Mouse (Mus musculus) ES-E14 (cell line): ENCODE results near the gene Wdr77. TPM values are rescaled to one million over a fixed set of nuclear protein-coding genes. Genes with fewer than 3 reads are reported as not detected.

ENCODE experiments used
- DNase-seq: peaks from one replicate; pipeline ENCODE4 v3.0.0-alpha.2; 2013; ENCODE audit warnings: low read depth, low spot score
- H3K27ac ChIP-seq: 2 replicates; pipeline ENCODE4 v1.5.1; 2012; ENCODE audit warnings: low read depth, mild to moderate bottlenecking, low read length, moderate library complexity, mixed read lengths; ENCODE audit not compliant: poor library complexity, insufficient read depth, severe bottlenecking
- H3K36me3 ChIP-seq: 2 replicates; pipeline ENCODE4 v1.6.1; 2012; ENCODE audit warnings: mild to moderate bottlenecking, low read length, moderate library complexity, mixed read lengths; ENCODE audit not compliant: control insufficient read depth, poor library complexity, insufficient read depth, severe bottlenecking
- H3K4me1 ChIP-seq, 2 experiments: fragments of 150-350 bp in 1 of 2; sonication (generic) in 1 of 2; 2 replicates each; pipeline ENCODE4 v1.6.1; 2012; ENCODE audit warnings: low read length in 2 of 2, mild to moderate bottlenecking in 1 of 2, mixed read lengths in 1 of 2; ENCODE audit not compliant: control insufficient read depth in 2 of 2, insufficient read depth in 2 of 2, poor library complexity in 1 of 2
- H3K4me3 ChIP-seq, 2 experiments: fragments of 150-350 bp in 1 of 2; sonication (generic) in 1 of 2; 2 replicates each; pipeline ENCODE4 v1.5.1; 2012; ENCODE audit warnings: low read length in 2 of 2, low read depth in 1 of 2, mild to moderate bottlenecking in 1 of 2, mixed read lengths in 1 of 2; ENCODE audit not compliant: insufficient read depth in 1 of 2, poor library complexity in 1 of 2, severe bottlenecking in 1 of 2
- H3K9ac ChIP-seq: 2 replicates; pipeline ENCODE4 v1.6.1; 2012; ENCODE audit warnings: low read depth, mild to moderate bottlenecking, low read length, mixed read lengths; ENCODE audit not compliant: poor library complexity, insufficient read depth, severe bottlenecking
- H3K9me3 ChIP-seq: fragments of 150-350 bp; sonication (generic); 2 replicates; pipeline ENCODE4 v1.6.1; 2012; ENCODE audit warnings: low read depth, mild to moderate bottlenecking, low read length; ENCODE audit not compliant: control insufficient read depth, insufficient read depth
- CHD2 ChIP-seq: IDR thresholded peaks from 2 replicates; pipeline ENCODE4 v1.6.1; 2014; ENCODE audit warnings: mild to moderate bottlenecking, low read depth, low read length, inconsistent platforms
- HCFC1 ChIP-seq: IDR thresholded peaks from 2 replicates; pipeline ENCODE4 v1.6.1; 2012; ENCODE audit warnings: low read length, inconsistent platforms, borderline replicate concordance; ENCODE audit not compliant: insufficient read depth
- MAFK ChIP-seq: IDR thresholded peaks from 2 replicates; pipeline ENCODE4 v1.6.1; 2014; ENCODE audit warnings: mild to moderate bottlenecking, low read depth, low read length, inconsistent platforms; ENCODE audit not compliant: insufficient read depth
- ZC3H11A ChIP-seq: IDR thresholded peaks from 2 replicates; pipeline ENCODE4 v1.6.1; 2012; ENCODE audit warnings: low read depth, mild to moderate bottlenecking, inconsistent platforms, low read length, borderline replicate concordance
- ZNF384 ChIP-seq: IDR thresholded peaks from 2 replicates; pipeline ENCODE4 v1.6.1; 2012; ENCODE audit warnings: low read depth, low read length, inconsistent platforms
- in situ Hi-C, 2 experiments: fragments of 600-800 bp; cut with MboI; formaldehyde crosslinking; loops; one replicate each; pipeline ENCODE4 v1.15.1; 2025; ENCODE audit warnings: low sequenced_read_pairs in 2 of 2, inconsistent platforms in 1 of 2; ENCODE audit not compliant: unreplicated experiment in 2 of 2
- total RNA-seq: library from RNA; depleted of rRNA; stranded (reverse); fragments of 300-350 nt; gene quantifications from 2 replicates; pipeline ENCODE4 v1.2.3, GENCODE M21; 2012

Gene Wdr77
- total RNA-seq, 1 experiment: 148 TPM

GRCm38 (mm10) chr3:105921959-105922358 lies 37.2 kb upstream of the Wdr77 start:
- Histone ChIP-seq H3K4me3 (no peak overlapping the region), H3K9ac (no peak overlapping the region), H3K9me3 (no peaks in the 10 kb centered on the region), H3K36me3 (no peaks in the 10 kb centered on the region), H3K4me1 (no peaks in the 10 kb centered on the region), H3K27ac (no peak overlapping the region)
- DNase-seq: no peak
- in situ Hi-C loops: no loop called here
- TF ChIP-seq ZC3H11A (no peak), CHD2 (no peak), MAFK (no peak), HCFC1 (no peak)

- Histone ChIP-seq H3K4me3 (no peak overlapping the region), H3K36me3 (no peaks in the 10 kb centered on the region), H3K9ac (no peak overlapping the region), H3K27ac (no peak overlapping the region), H3K4me1 (peaks cover 4 to 7% of the 10 kb centered on the region in 2 experiments; a peak in 2 of 4 replicates), H3K9me3 (no peaks in the 10 kb centered on the region)
- TF ChIP-seq ZNF384 (no peak), MAFK (no peak), HCFC1 (no peak), CHD2 (no peak), ZC3H11A (no peak)
- in situ Hi-C loops: no loop called here
- DNase-seq: no peak
These were observed 34.6 kb upstream of the Wdr77 start for GRCm38 (mm10) chr3:105924616-105925015.

- Histone ChIP-seq H3K9ac (no peak overlapping the region), H3K4me3 (no peak overlapping the region), H3K36me3 (no peaks in the 10 kb centered on the region), H3K4me1 (peaks cover 4 to 7% of the 10 kb centered on the region in 2 experiments; a peak in 2 of 4 replicates), H3K9me3 (no peaks in the 10 kb centered on the region), H3K27ac (no peak overlapping the region)
- in situ Hi-C loops: no loop called here
- no peak for DNase-seq
- no peak for TF ChIP-seq ZNF384
- TF ChIP-seq ZC3H11A: no peak
- TF ChIP-seq CHD2: no peak
- no peak for TF ChIP-seq MAFK
- TF ChIP-seq HCFC1: no peak
These were observed 31.5 kb upstream of the Wdr77 start for GRCm38 (mm10) chr3:105927561-105928194.

- Histone ChIP-seq H3K9me3 (no peaks in the 10 kb centered on the region), H3K4me1 (peaks cover 4 to 7% of the 10 kb centered on the region in 2 experiments; a peak in 2 of 4 replicates), H3K9ac (no peak overlapping the region), H3K36me3 (no peaks in the 10 kb centered on the region), H3K4me3 (no peak overlapping the region), H3K27ac (no peak overlapping the region)
- DNase-seq: no peak
- in situ Hi-C loops: no loop called here
- TF ChIP-seq ZC3H11A (no peak), MAFK (no peak), CHD2 (no peak)
These were observed 31.0 kb upstream of the Wdr77 start for GRCm38 (mm10) chr3:105928195-105928569.

- in situ Hi-C loops: no loop called here
- TF ChIP-seq CHD2 (no peak), ZC3H11A (no peak), ZNF384 (no peak), HCFC1 (no peak), MAFK (no peak)
- H3K36me3 ChIP-seq: no peaks in the 10 kb centered on the region
- peaks cover 4 to 7% of the 10 kb centered on the region in 2 experiments; a peak in 2 of 4 replicates for H3K4me1 ChIP-seq
- no peak overlapping the region for H3K27ac ChIP-seq
- no peak for DNase-seq
- no peak overlapping the region for H3K9ac ChIP-seq
- no peak overlapping the region for H3K4me3 ChIP-seq
- H3K9me3 ChIP-seq: no peaks in the 10 kb centered on the region
These were observed 30.4 kb upstream of the Wdr77 start for GRCm38 (mm10) chr3:105928781-105929180.
